Mouse (Mus musculus): ENCODE results near the gene Ttf1.

The Ttf1 gene

DNA sequence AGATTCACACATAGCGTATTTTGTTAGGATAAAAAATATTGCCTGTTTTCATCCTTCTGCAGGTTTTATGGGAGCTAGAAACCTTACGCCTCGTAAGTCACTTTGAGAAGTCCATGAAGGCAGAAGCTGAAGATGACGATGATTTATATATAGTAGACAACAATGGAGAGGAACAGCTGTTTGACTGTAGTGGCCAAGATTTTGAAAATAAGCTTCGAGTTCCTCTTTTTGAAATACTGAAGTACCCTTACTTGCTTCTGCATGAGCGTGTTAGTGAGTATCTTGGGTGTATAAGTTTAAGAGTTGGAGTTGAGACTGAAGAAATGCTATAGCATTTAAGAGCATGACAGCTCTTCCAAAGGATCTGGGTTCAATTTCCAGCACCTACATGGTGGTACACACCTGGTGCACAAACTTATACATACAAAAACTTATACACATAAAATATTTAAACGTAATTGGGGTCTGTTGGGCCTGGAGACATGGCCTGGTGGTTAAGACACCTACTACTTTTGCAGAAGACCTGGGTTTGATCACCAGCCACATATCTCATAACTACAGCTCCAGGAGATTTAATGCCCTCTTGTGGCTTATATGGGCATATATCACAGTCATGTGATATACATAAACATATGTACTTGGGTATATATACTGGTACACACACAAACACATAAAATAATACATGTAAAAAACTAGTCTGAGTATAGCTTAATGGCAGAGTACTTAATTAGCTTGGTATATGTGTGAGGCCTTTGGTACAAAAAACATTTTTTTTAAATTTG is 70.2 kb downstream of the Ttf1 start:
- DNase-seq, result no peak

DNA sequence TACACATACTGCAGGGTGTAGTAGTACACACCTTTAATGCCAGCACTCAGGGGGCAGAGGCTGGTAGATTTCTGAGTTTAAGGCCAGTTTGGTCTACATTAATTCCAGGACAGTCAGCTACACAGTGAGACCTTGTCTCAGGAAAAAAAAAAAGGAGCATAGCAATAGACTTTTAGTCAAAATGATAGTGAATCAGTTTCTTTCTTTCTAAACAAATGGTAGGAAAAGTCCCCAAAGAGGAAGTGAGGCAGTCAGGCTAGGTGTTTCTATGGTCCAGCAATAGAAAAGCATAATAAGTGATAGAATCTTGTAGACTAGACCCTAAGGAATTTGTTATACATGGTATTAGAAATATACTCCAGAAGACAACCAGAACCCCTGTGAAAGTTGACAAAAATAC is 75.1 kb downstream of the Ttf1 start:
- no peak for DNase-seq
